In the genomic region with DNA sequence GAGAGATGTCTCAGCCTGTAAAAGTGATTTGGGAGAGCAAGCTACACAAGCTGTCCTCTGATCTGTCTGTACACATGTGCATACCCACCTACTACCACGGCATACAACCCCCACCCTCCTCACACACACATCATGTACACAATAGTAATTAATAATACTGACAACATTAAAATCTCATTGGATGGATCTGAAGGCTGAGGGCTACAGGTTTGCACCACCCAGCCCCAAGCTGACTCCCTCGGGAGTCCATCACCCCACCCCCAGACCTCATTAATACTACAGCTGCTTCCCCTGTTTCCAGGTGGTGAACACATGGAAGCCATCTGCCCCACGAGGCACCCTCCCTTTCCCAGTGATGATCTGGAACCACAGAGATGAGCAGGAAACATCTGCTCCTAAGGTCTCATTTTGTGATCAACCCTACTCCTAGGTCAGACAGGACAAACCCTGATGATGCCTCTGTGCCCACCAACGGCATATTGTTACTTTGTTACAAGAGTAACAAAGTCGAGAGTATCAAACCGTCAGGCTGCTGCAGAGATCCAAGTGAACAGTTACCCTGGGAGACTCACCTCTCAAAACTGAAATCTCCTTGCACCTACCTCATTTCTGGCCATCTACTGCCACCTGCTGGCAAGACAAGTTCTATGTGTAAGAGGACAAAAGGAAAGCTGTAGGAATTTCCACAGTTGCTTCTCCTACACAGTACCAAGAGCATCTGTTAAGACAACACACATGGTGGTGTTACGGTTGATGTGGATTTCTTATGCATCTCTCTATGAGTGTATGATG, we compare ENCODE assay signal across 7 mouse cellular contexts.
A peak's percentile ranks its signal among the peaks of the same experiment; 100 is the strongest.
DNase-seq lines count a peak whose midpoint lies in the region; ATAC-seq lines count a peak whose summit lies in the region.

No protein-coding gene starts in this region.

- intact Hi-C loops in left cerebral cortex, postnatal 10 days (cut with DNase I): loop anchor here (5.0 to 10.0 kb wide), 5 partner anchors 135 to 422 kb away; a partner anchor contains a TSS

- no peaks in the 10 kb centered on the region for H3K27me3 ChIP-seq in intestine, embryonic 16.5 days (replicated peaks; ENCODE audit: control insufficient read depth, insufficient read depth, low read length)
- peaks cover 8% of the 10 kb centered on the region; the same call in 1 of the 2 replicates for H3K27me3 ChIP-seq in midbrain, embryonic 12.5 days

- H3K9me3 ChIP-seq in intestine, embryonic 16.5 days (ENCODE audit: control insufficient read depth, low read length): no peaks in the 10 kb centered on the region
- no peaks in the 10 kb centered on the region for H3K9me3 ChIP-seq in midbrain, embryonic 12.5 days

- no peak overlapping the region for H3K4me3 ChIP-seq in intestine, embryonic 16.5 days (ENCODE audit: low read length)
- no peak overlapping the region for H3K4me3 ChIP-seq in midbrain, embryonic 12.5 days

- no peak overlapping the region for H3K27ac ChIP-seq in intestine, embryonic 16.5 days (ENCODE audit: low read length)
- H3K27ac ChIP-seq in midbrain, embryonic 12.5 days (replicated peaks): no peak overlapping the region

- peak; percentile 49 for ATAC-seq in intestine, embryonic 16.5 days
- peak; percentile 72 for ATAC-seq in midbrain, embryonic 12.5 days (ENCODE audit: low FRiP score, low read depth)

- 0 out of 2 replicates have a peak, but pooled peaks cover 2% of the 10 kb centered on the region for H3K4me1 ChIP-seq in intestine, embryonic 16.5 days (ENCODE audit: control insufficient read depth, insufficient read depth, low read length)
- H3K4me1 ChIP-seq in midbrain, embryonic 12.5 days: no peaks in the 10 kb centered on the region

- no peak overlapping the region for H3K4me2 ChIP-seq in intestine, embryonic 16.5 days (ENCODE audit: low read depth, low read length)
- no peak overlapping the region for H3K4me2 ChIP-seq in midbrain, embryonic 12.5 days (replicated peaks)

- H3K36me3 ChIP-seq in intestine, embryonic 16.5 days (ENCODE audit: control insufficient read depth, insufficient read depth, low read length): no peaks in the 10 kb centered on the region
- no peaks in the 10 kb centered on the region for H3K36me3 ChIP-seq in midbrain, embryonic 12.5 days

- no peak overlapping the region for H3K9ac ChIP-seq in intestine, embryonic 16.5 days (ENCODE audit: low read depth, low read length)
- H3K9ac ChIP-seq in midbrain, embryonic 12.5 days (replicated peaks): no peak overlapping the region

- peak; percentile 79 to 94 for DNase-seq in adrenal gland, adult (ENCODE audit: inconsistent age in 2 of 2, low spot score in 1 of 2)
- DNase-seq in cerebellum, postnatal 25 days: peak; percentile 80 to 90
- DNase-seq in gastrocnemius, adult 18-20 months (ENCODE audit: low spot score): peak; percentile 76
- peak; percentile 84 to 85 for DNase-seq in left cerebral cortex, postnatal 10 days (ENCODE audit: extremely low spot score in 1 of 2, low spot score in 2 of 2)
- peak; percentile 34 to 68 for DNase-seq in spleen, postnatal 10 days (ENCODE audit: low spot score in 2 of 2)

- WGBS in intestine, embryonic 16.5 days: 28% methylated on average over 7 of the region's 7 CpGs
- WGBS in midbrain, embryonic 12.5 days: 41% methylated on average over 7 of the region's 7 CpGs
